Mouse (Mus musculus): ENCODE results near the gene Tns1. TPM values are rescaled to one million over a fixed set of nuclear protein-coding genes. Genes with fewer than 3 reads are reported as not detected.

Tns1 gene
- polyA plus RNA-seq, 1 experiment from 2014 or later = 15.9 TPM

DNA sequence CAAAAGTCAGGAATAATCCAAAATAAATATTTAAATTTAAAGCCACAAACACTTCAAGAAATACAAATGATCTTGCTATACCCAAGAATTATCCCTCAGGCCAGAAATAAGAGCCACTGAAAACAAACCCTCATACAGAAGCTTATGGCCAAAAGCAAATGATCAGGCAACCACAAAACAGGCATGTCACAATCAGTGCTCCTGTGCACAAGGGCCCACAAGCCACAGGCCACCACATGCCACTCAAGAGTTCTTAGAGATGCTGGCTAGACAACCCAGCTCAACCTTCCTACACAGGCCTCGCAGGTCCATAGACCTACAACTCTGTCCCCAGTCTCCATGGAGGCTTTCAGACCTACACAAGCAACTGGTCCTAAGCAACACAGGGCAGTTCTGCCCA is 167.9 kb downstream of the Tns1 start:
- no peaks in the 10 kb centered on the region for H3K27me3 ChIP-seq (ENCODE audit: poor library complexity, severe bottlenecking)
- H3K4me1 ChIP-seq = peaks cover 29% of the 10 kb centered on the region
- H3K36me3 ChIP-seq (replicated peaks) = peaks cover 16% of the 10 kb centered on the region
- WGBS = 90% methylated on average over 1 of the region's 1 CpGs
- H3K27ac ChIP-seq = 0 out of 2 replicates have a peak overlapping the region, but pooled peaks have one; percentile 7
- H3K9me3 ChIP-seq = no peaks in the 10 kb centered on the region
- no peak for DNase-seq (ENCODE audit: extremely low spot score, low spot score)
- H3K4me3 ChIP-seq = no peak overlapping the region

DNA sequence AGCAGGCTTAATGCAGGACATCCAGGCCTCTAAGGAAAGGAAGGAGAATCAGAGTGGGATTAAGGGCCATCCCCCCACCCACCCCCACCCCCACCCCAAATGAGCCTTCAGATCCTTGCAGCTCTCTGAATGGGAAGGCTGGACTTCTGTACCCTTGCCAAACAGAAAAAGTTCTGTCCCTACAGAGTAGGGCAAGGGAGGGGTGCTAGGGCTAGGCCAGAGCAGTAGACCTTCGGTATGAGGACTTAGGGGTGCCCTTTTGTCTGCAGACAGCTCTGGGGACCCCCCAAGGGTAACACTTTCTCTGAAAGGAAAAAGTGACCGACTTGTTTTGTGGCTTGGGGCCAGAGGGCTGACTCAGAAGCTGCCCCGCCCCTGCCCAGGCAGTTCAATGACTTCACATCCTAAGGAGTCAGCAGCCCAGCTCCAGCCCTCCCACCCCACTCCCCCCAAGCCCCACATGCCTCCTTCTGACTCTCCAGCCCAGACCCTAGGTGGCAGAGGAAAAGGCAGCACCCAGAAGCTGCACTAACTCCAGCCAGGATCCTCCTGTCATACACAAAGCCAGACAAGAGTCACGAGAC is 168.9 kb downstream of the Tns1 start:
- WGBS = 28% methylated on average over 4 of the region's 4 CpGs
- peak overlapping the region; percentile 63 for H3K27ac ChIP-seq
- DNase-seq (ENCODE audit: extremely low spot score, low spot score) = no peak
- H3K27me3 ChIP-seq (ENCODE audit: poor library complexity, severe bottlenecking) = no peaks in the 10 kb centered on the region
- H3K36me3 ChIP-seq (replicated peaks) = peaks cover 16% of the 10 kb centered on the region
- H3K9me3 ChIP-seq = no peaks in the 10 kb centered on the region
- H3K4me3 ChIP-seq = no peak overlapping the region
- H3K4me1 ChIP-seq = peaks cover 29% of the 10 kb centered on the region

DNA sequence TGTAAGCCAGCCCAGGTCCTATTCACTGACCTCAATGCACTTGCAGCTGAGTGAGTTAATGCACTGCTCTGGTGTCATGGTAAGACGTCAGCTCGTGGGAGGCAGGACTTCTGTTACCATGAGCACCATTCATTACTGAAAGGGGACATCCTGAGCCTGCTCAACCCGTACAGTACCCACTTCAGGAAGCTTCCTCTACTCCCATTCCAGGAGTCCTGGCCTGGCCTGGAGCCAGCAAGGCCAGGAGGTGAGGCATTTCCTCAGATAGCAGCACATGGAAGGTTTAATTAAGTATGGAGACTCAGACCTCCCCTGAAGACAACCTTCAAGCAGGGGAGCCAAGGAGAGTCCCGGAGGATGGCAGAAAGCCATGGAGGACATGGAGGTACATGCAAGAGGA is 169.6 kb downstream of the Tns1 start:
- Histone ChIP-seq H3K9me3 (no peaks in the 10 kb centered on the region), H3K27me3 (ENCODE audit: poor library complexity, severe bottlenecking) (no peaks in the 10 kb centered on the region), H3K36me3 (replicated peaks) (peaks cover 16% of the 10 kb centered on the region), H3K4me3 (no peak overlapping the region), H3K4me1 (peaks cover 29% of the 10 kb centered on the region), H3K27ac (peak overlapping the region; percentile 63; the same call in 1 of the 2 replicates)
- DNase-seq (ENCODE audit: extremely low spot score, low spot score) = no peak
- 74% methylated on average over 4 of the region's 4 CpGs for WGBS

DNA sequence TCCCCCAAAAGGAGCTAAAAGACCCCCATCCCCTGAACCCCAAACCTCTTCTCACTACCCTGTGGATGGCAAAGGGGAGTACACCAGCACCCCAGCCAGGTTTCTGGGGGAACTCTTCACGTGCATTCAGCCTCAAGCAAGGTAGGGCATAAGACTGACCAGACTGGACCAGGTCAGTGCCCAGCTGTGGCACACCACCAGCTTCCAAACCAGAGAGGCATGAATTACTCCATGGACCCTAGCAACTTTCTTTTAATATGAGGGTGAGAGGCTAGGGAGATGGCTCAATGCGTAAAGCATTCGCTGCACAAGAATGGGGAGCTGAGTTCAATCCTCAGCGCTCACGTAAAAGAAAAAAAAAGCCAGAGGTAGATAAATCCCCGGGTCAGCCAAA is 170.2 kb downstream of the Tns1 start:
- H3K4me1 ChIP-seq = peaks cover 29% of the 10 kb centered on the region
- H3K9me3 ChIP-seq = no peaks in the 10 kb centered on the region
- WGBS = 87% methylated on average over 6 of the region's 6 CpGs
- DNase-seq (ENCODE audit: extremely low spot score, low spot score) = no peak
- peaks cover 16% of the 10 kb centered on the region for H3K36me3 ChIP-seq (replicated peaks)
- no peak overlapping the region for H3K4me3 ChIP-seq
- no peak overlapping the region for H3K27ac ChIP-seq
- H3K27me3 ChIP-seq (ENCODE audit: poor library complexity, severe bottlenecking) = no peaks in the 10 kb centered on the region

DNA sequence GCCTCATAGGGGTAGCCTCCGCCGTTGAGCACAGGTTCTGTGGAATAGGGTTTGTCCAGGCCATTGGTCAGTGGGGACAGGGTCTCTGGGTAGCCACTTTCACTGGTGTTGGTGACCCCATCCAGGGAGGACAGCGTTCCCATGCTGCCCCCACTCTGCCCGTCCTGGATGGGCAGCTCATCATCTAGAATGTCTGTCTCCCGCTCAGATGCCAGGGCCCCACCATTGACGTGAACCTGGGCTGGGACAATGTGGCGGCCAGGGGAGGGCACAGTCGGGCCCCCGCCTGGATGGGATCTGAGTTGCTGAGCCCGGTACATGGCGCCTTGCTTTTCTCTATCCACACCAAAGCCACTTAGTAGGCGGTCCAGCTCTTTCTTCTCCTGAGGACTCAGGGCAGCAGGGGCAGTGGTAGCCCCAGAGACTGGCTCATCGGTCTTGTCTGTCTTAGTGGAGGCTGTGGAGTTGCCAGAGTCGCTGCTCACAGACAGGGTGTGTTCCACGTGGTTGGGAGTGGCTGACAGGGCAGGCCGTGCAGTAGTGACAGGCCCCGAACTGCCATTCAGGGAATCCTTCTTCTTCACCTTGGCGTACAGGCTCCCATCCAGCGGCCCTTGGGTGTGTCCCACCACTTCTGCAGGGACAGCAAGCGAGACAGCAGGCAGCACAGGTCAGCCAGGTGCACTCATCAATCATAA is 170.8 kb downstream of the Tns1 start:
- peaks cover 16% of the 10 kb centered on the region for H3K36me3 ChIP-seq (replicated peaks)

DNA sequence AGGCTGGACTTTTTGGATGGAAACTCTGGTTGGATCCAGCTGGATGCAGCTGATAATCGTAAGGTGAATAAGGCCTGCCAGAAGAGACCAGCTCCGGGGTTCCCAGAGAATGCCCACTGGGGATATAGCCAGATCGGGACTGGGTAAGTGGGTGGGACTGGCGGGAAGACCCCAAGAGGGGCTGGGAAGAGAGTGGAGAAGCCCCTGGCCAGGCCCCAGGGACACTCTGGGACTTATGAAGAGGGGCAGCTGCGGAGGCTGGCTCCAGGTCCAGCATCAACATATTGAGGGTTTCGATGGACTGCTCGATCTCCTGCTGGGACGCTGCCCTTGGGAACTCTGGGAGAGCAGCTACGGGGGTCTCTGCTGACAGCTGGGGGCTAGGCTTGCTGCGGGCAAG is 171.7 kb downstream of the Tns1 start:
- no peaks in the 10 kb centered on the region for H3K9me3 ChIP-seq
- peaks cover 16% of the 10 kb centered on the region for H3K36me3 ChIP-seq (replicated peaks)
- peaks cover 29% of the 10 kb centered on the region for H3K4me1 ChIP-seq
- H3K27ac ChIP-seq = no peak overlapping the region
- no peak for DNase-seq (ENCODE audit: extremely low spot score, low spot score)
- H3K4me3 ChIP-seq = no peak overlapping the region
- WGBS = 87% methylated on average over 10 of the region's 10 CpGs
- H3K27me3 ChIP-seq (ENCODE audit: poor library complexity, severe bottlenecking) = no peaks in the 10 kb centered on the region

More for the DNA sequence above, 170.8 kb downstream of the Tns1 start:
- H3K4me3 ChIP-seq = no peak overlapping the region
- no peak overlapping the region for H3K27ac ChIP-seq
- H3K9me3 ChIP-seq = no peaks in the 10 kb centered on the region
- peaks cover 30% of the 10 kb centered on the region for H3K4me1 ChIP-seq
- DNase-seq (ENCODE audit: extremely low spot score, low spot score) = no peak
- H3K27me3 ChIP-seq (ENCODE audit: poor library complexity, severe bottlenecking) = no peaks in the 10 kb centered on the region
- WGBS = 91% methylated on average over 20 of the region's 20 CpGs

DNA sequence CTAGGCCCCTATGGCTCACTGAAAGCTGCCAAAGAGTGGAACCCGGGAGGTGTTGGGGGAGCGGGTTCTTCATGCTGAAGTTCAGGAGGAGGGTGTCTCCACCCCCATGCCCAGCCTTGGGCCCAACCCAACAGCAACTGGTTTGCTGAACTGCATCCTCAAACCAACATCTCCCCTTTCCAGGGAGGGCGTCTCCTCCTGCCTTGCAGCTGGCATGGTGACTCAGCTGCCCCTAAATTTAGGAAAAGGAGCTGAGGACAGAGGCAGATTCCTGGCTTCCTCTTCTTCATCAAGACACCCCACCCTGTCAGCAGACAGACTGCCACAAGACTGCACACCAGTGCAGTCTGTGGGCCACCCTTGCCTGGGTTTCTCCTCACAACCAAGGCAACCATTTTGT is 173.1 kb downstream of the Tns1 start:
- Histone ChIP-seq H3K36me3 (replicated peaks) (peaks cover 16% of the 10 kb centered on the region), H3K27me3 (ENCODE audit: poor library complexity, severe bottlenecking) (no peaks in the 10 kb centered on the region), H3K27ac (no peak overlapping the region), H3K9me3 (no peaks in the 10 kb centered on the region), H3K4me1 (peaks cover 31% of the 10 kb centered on the region), H3K4me3 (no peak overlapping the region)
- WGBS = 93% methylated on average over 3 of the region's 3 CpGs
- DNase-seq (ENCODE audit: extremely low spot score, low spot score) = no peak

DNA sequence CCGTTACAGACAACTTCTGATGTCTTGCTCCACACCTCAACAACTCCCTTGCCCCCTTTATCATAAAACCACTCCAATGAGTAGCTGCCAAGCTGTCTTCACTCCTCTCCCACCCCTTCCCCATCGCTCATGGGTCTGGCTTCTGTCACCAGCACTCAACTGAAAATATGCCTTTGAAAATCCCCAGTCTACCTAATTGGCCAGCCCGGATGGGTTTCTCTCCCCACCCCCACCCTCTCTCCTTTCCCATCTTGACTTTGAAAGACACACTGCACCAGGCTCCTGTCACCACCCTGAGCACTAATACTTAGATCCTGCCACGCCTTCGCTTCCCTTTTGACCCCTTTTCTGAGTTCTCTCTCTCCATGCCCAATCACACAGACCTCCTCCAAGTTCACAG is 175.5 kb downstream of the Tns1 start:
- Histone ChIP-seq H3K27me3 (ENCODE audit: poor library complexity, severe bottlenecking) (no peaks in the 10 kb centered on the region), H3K4me1 (peaks cover 21% of the 10 kb centered on the region; the same call in 1 of the 2 replicates), H3K9me3 (no peaks in the 10 kb centered on the region), H3K4me3 (no peak overlapping the region), H3K36me3 (replicated peaks) (peaks cover 16% of the 10 kb centered on the region), H3K27ac (no peak overlapping the region)
- no peak for DNase-seq (ENCODE audit: extremely low spot score, low spot score)
- WGBS = 91% methylated on average over 5 of the region's 5 CpGs

DNA sequence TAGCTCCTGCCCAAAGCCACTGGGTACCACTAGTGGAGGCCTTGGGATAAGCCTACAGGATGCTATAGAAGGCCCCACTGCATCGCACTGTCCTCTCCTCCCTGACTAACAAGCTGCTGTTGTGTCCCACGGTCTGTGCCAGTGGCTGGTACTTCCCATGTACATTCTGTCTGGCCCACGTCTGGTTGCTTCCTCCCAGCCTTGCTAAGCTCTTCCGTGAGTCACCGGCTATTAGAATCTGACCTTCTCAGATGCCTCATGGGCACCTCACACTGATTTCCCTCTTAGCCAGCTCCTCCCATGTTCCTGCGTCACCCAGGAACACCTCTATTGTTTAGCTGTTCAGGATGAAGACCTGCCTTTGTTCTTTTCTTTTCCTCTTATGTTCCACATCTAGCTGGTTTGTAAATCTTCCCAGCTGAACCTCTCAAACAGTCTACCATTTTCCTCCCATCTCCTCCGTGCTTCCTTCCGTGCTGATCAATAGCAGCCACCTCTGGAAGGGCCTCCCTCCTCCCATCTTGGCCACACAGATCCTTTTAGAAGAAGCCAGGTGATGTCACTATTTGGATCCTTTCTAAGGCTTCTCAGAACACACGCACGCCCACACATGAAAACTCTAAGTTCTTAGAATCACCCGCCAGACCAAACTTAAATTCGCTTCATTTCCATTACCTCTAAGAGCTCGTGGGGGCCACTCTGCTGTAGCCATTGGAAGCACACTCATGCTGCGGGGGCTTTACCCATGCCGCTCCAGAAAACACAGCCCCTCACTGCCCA is 176.5 kb downstream of the Tns1 start:
- 88% methylated on average over 15 of the region's 15 CpGs for WGBS
- DNase-seq (ENCODE audit: extremely low spot score, low spot score) = no peak
- Histone ChIP-seq H3K27ac (no peak overlapping the region), H3K27me3 (ENCODE audit: poor library complexity, severe bottlenecking) (no peaks in the 10 kb centered on the region), H3K4me1 (peaks cover 26% of the 10 kb centered on the region), H3K9me3 (no peaks in the 10 kb centered on the region), H3K36me3 (replicated peaks) (peaks cover 6% of the 10 kb centered on the region), H3K4me3 (no peak overlapping the region)

DNA sequence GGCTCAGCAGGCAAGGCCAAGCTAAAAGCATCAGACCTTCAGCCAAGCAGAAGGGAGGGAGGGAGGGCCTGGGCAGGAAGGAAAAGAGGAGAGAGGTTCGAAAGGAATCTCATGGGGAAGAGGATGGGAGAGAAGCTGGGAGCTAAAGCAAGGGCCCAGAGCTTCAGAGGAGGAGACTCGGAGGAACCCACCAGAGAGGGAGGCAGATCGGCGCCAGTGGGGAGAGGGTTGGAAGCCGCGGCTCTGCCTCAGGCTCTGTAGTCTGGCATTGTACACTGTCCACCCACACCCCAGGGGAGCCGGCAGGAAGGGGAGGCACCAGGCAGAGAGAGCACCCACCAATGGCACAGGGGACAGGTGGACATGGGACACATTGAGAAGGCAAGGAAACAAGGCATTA is 177.5 kb downstream of the Tns1 start:
- H3K4me3 ChIP-seq = no peak overlapping the region
- no peak overlapping the region for H3K27ac ChIP-seq
- H3K4me1 ChIP-seq = peaks cover 36% of the 10 kb centered on the region
- H3K27me3 ChIP-seq (ENCODE audit: poor library complexity, severe bottlenecking) = no peaks in the 10 kb centered on the region
- no peaks in the 10 kb centered on the region; the same call in 1 of the 2 replicates for H3K36me3 ChIP-seq (replicated peaks)
- 73% methylated on average over 7 of the region's 7 CpGs for WGBS
- DNase-seq (ENCODE audit: extremely low spot score, low spot score) = no peak
- H3K9me3 ChIP-seq = no peaks in the 10 kb centered on the region

DNA sequence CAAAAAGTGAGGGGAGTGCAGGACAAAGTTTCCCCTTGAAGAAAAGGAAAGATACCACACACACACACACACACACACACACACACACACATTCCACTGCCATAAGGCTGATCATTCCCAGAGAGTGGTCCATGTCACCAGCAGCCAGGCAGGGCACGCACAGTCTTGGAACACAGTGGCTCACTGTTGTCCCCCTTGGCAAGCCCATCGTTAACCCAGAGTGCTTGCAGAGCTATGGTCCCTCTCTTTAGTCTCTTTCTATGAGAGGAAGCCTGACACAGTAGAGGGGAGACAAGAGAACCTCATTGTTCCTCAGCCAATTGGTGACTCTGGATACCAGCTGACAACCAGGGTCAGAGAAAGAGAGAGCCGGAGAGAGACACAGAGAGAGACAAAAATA is 179.9 kb downstream of the Tns1 start:
- H3K27me3 ChIP-seq (ENCODE audit: poor library complexity, severe bottlenecking) = no peaks in the 10 kb centered on the region
- H3K4me1 ChIP-seq = peaks cover 47% of the 10 kb centered on the region
- H3K27ac ChIP-seq = 0 out of 2 replicates have a peak overlapping the region, but pooled peaks have one; percentile 40
- no peaks in the 10 kb centered on the region for H3K9me3 ChIP-seq
- WGBS = 60% methylated on average over 3 of the region's 3 CpGs
- DNase-seq (ENCODE audit: extremely low spot score, low spot score) = no peak
- no peaks in the 10 kb centered on the region for H3K36me3 ChIP-seq (replicated peaks)
- H3K4me3 ChIP-seq = no peak overlapping the region

DNA sequence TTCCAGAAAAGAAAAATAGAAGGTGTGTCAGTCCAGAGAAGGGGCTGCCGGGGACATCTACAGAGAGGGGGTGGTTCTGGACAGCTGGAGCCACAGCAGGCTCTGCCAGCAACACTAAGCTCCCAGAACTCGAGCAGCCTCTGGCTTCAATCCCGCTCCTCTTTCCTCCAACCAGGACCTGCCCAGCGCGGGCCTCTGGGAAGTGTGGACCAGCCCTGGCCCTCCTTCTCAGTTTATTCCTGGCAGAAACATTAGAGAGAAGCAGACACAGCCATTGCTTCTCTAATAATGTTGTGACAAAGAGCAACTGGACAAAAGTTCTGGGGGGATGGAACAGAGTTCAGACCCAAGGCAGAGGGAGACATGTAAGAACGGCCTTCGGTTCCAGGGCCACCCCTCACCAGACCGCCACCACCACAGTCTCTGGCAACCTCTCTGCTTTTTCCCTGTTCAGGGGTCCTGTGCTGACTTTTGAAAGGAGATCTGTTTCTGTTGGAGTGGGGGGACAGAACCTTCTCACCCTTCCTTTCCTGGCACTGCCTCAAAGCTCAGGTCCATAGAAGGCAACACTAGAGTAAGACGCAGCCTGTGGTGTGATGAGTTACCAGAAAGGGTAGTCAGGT is 180.5 kb downstream of the Tns1 start:
- Histone ChIP-seq H3K9me3 (no peaks in the 10 kb centered on the region), H3K27me3 (ENCODE audit: poor library complexity, severe bottlenecking) (no peaks in the 10 kb centered on the region), H3K36me3 (replicated peaks) (no peaks in the 10 kb centered on the region), H3K4me1 (peaks cover 45% of the 10 kb centered on the region), H3K27ac (peak overlapping the region; percentile 40), H3K4me3 (no peak overlapping the region)
- DNase-seq (ENCODE audit: extremely low spot score, low spot score) = no peak
- 74% methylated on average over 9 of the region's 9 CpGs for WGBS
